Mouse (Mus musculus) lung, embryonic 16.5 days (tissue): ENCODE measurements around the gene Hcrtr1. TPM values are rescaled to one million over a fixed set of nuclear protein-coding genes. Genes with fewer than 3 reads are reported as not detected.
A peak's percentile ranks its signal among the peaks of the same experiment; 100 is the strongest.

ENCODE experiments used
- ATAC-seq: fragments of 200-750 bp; cut with Nextera tagmentation; 2 replicates; pipeline ENCODE4 v1.8.0; 2017; ENCODE audit warnings: low read depth, mild to moderate bottlenecking, moderate library complexity
- H3K27ac ChIP-seq: fragments of 300-500 bp; sonication (generic); 2 replicates; pipeline ENCODE4 v1.5.1; 2014; ENCODE audit warnings: mild to moderate bottlenecking, control low read depth, low read length
- H3K27me3 ChIP-seq: fragments of 300-500 bp; sonication (generic); 2 replicates; pipeline ENCODE4 v1.6.1; 2014; ENCODE audit warnings: low read depth, low read length, mixed read lengths; ENCODE audit not compliant: control insufficient read depth, insufficient read depth
- H3K36me3 ChIP-seq: fragments of 300-500 bp; sonication (generic); 2 replicates; pipeline ENCODE4 v1.6.1; 2014; ENCODE audit warnings: low read length; ENCODE audit not compliant: control insufficient read depth, insufficient read depth
- H3K4me1 ChIP-seq: fragments of 300-500 bp; sonication (generic); replicated peaks from 2 replicates; pipeline ENCODE4 v1.6.1; 2014; ENCODE audit warnings: low read length, mixed read lengths; ENCODE audit not compliant: control insufficient read depth, insufficient read depth
- H3K4me2 ChIP-seq: fragments of 300-500 bp; sonication (generic); 2 replicates; pipeline ENCODE4 v1.6.1; 2014; ENCODE audit warnings: low read depth, low read length, control low read depth
- H3K4me3 ChIP-seq: fragments of 300-500 bp; sonication (generic); 2 replicates; pipeline ENCODE4 v1.5.1; 2014; ENCODE audit warnings: mild to moderate bottlenecking, low read length, control low read depth
- H3K9ac ChIP-seq: fragments of 300-500 bp; sonication (generic); 2 replicates; pipeline ENCODE4 v1.6.1; 2014; ENCODE audit warnings: low read length, control low read depth
- H3K9me3 ChIP-seq: fragments of 300-500 bp; sonication (generic); 2 replicates; pipeline ENCODE4 v1.6.1; 2016; ENCODE audit warnings: low read length; ENCODE audit not compliant: control insufficient read depth
- WGBS: fragments of 180-500 bp; shearing (Covaris S2); extraction: QIAGEN DNeasy Blood & Tissue Kit; methylation state at CpG from one replicate; pipeline ENCODE4 v1.1.7; 2014; 5-methylcytosine and 5-hydroxymethylcytosine counted together
- polyA plus RNA-seq: library from polyadenylated mRNA; unstranded; fragments of >200 nt; fragmentation: Nextera tagmentation; extraction: Ambion mirVana; gene quantifications from 2 replicates; pipeline ENCODE4 v1.2.1, GENCODE M21; 2015

Hcrtr1 gene
- polyA plus RNA-seq, 1 experiment from 2014 or later: 0.40 TPM

- H3K4me2 ChIP-seq: no peak overlapping the region
- H3K36me3 ChIP-seq: 0 out of 2 replicates have a peak, but pooled peaks cover 2% of the 10 kb centered on the region
- WGBS: 33% methylated on average over 4 of the region's 4 CpGs
- no peak overlapping the region for H3K9ac ChIP-seq
- H3K4me3 ChIP-seq: no peak overlapping the region
- H3K4me1 ChIP-seq: peaks cover 18% of the 10 kb centered on the region
- H3K9me3 ChIP-seq: 0 out of 2 replicates have a peak, but pooled peaks cover 1% of the 10 kb centered on the region
- no peak overlapping the region for H3K27ac ChIP-seq
- no peak for ATAC-seq
- no peaks in the 10 kb centered on the region for H3K27me3 ChIP-seq
Measured at GRCm38 (mm10) chr4:130161349-130161748, 22.2 kb upstream of the Hcrtr1 start.

GRCm38 (mm10) chr4:130156812-130157371 is 17.7 kb upstream of the Hcrtr1 start:
- no peaks in the 10 kb centered on the region for H3K36me3 ChIP-seq
- ATAC-seq: no peak
- H3K27ac ChIP-seq: no peak overlapping the region
- peaks cover 2% of the 10 kb centered on the region; the same call in 1 of the 2 replicates for H3K4me1 ChIP-seq
- H3K9ac ChIP-seq: no peak overlapping the region
- H3K4me2 ChIP-seq: no peak overlapping the region
- no peak overlapping the region for H3K4me3 ChIP-seq
- H3K9me3 ChIP-seq: 0 out of 2 replicates have a peak, but pooled peaks cover 3% of the 10 kb centered on the region
- 61% methylated on average over 12 of the region's 12 CpGs for WGBS
- H3K27me3 ChIP-seq: peaks cover 9% of the 10 kb centered on the region

- no peak overlapping the region for H3K9ac ChIP-seq
- no peaks in the 10 kb centered on the region for H3K36me3 ChIP-seq
- no peak overlapping the region for H3K27ac ChIP-seq
- H3K4me2 ChIP-seq: no peak overlapping the region
- 72% methylated on average over 3 of the region's 3 CpGs for WGBS
- no peaks in the 10 kb centered on the region for H3K4me1 ChIP-seq
- peaks cover 9% of the 10 kb centered on the region for H3K27me3 ChIP-seq
- 0 out of 2 replicates have a peak, but pooled peaks cover 3% of the 10 kb centered on the region for H3K9me3 ChIP-seq
- H3K4me3 ChIP-seq: no peak overlapping the region
- no peak for ATAC-seq
Measured at GRCm38 (mm10) chr4:130154250-130154649, 15.1 kb upstream of the Hcrtr1 start.

- Histone ChIP-seq H3K9me3 (no peaks in the 10 kb centered on the region), H3K9ac (no peak overlapping the region), H3K36me3 (no peaks in the 10 kb centered on the region), H3K27me3 (peaks cover 8% of the 10 kb centered on the region), H3K4me2 (no peak overlapping the region), H3K4me3 (no peak overlapping the region), H3K27ac (no peak overlapping the region), H3K4me1 (no peaks in the 10 kb centered on the region)
- no peak for ATAC-seq
- 71% methylated on average over 10 of the region's 10 CpGs for WGBS
Measured at GRCm38 (mm10) chr4:130148405-130148804, 9.2 kb upstream of the Hcrtr1 start.

- Histone ChIP-seq H3K4me2 (no peak overlapping the region), H3K9ac (no peak overlapping the region), H3K9me3 (no peaks in the 10 kb centered on the region), H3K27ac (no peak overlapping the region), H3K4me3 (no peak overlapping the region), H3K27me3 (peaks cover 20% of the 10 kb centered on the region), H3K36me3 (no peaks in the 10 kb centered on the region), H3K4me1 (peaks cover 8% of the 10 kb centered on the region)
- WGBS: 51% methylated on average over 3 of the region's 3 CpGs
- no peak for ATAC-seq
Measured at GRCm38 (mm10) chr4:130141786-130142185, 2.6 kb upstream of the Hcrtr1 start.

GRCm38 (mm10) chr4:130140992-130141402 is 1.8 kb upstream of the Hcrtr1 start:
- Histone ChIP-seq H3K4me3 (no peak overlapping the region), H3K9ac (no peak overlapping the region), H3K9me3 (no peaks in the 10 kb centered on the region), H3K4me2 (no peak overlapping the region), H3K27ac (no peak overlapping the region), H3K27me3 (peaks cover 20% of the 10 kb centered on the region), H3K36me3 (no peaks in the 10 kb centered on the region), H3K4me1 (peaks cover 8% of the 10 kb centered on the region)
- ATAC-seq: no peak
- WGBS: 44% methylated on average over 9 of the region's 9 CpGs

GRCm38 (mm10) chr4:130138441-130139213 is 532 bp downstream of the Hcrtr1 start:
- WGBS: under 1% methylated on average over 46 of the region's 57 CpGs
- peaks cover 20% of the 10 kb centered on the region for H3K27me3 ChIP-seq
- peak; percentile 61 for ATAC-seq

GRCm38 (mm10) chr4:130133399-130133798 is 5.8 kb downstream of the Hcrtr1 start:
- no peak for ATAC-seq
- H3K36me3 ChIP-seq: no peaks in the 10 kb centered on the region
- no peak overlapping the region for H3K4me3 ChIP-seq
- H3K4me2 ChIP-seq: no peak overlapping the region
- WGBS: 48% methylated on average over 6 of the region's 6 CpGs
- H3K27ac ChIP-seq: no peak overlapping the region
- no peaks in the 10 kb centered on the region; the same call in 1 of the 2 replicates for H3K27me3 ChIP-seq
- H3K9ac ChIP-seq: no peak overlapping the region
- H3K9me3 ChIP-seq: no peaks in the 10 kb centered on the region
- H3K4me1 ChIP-seq: no peaks in the 10 kb centered on the region; the same call in 1 of the 2 replicates

More at GRCm38 (mm10) chr4:130138441-130139213, 532 bp downstream of the Hcrtr1 start:
- peaks cover 8% of the 10 kb centered on the region for H3K4me1 ChIP-seq
- H3K4me2 ChIP-seq: peak overlapping the region; percentile 68
- no peaks in the 10 kb centered on the region for H3K36me3 ChIP-seq
- H3K9ac ChIP-seq: peak overlapping the region; percentile 40; the same call in 1 of the 2 replicates
- H3K4me3 ChIP-seq: peak overlapping the region; percentile 39
- H3K27ac ChIP-seq: no peak overlapping the region
- H3K9me3 ChIP-seq: no peaks in the 10 kb centered on the region

- Histone ChIP-seq H3K4me2 (no peak overlapping the region), H3K9ac (no peak overlapping the region), H3K36me3 (peaks cover 10% of the 10 kb centered on the region), H3K4me1 (no peaks in the 10 kb centered on the region; the same call in 1 of the 2 replicates), H3K9me3 (no peaks in the 10 kb centered on the region), H3K27me3 (no peaks in the 10 kb centered on the region), H3K27ac (no peak overlapping the region), H3K4me3 (no peak overlapping the region)
- 84% methylated on average over 7 of the region's 7 CpGs for WGBS
- ATAC-seq: no peak
Measured at GRCm38 (mm10) chr4:130131448-130132105, 7.6 kb downstream of the Hcrtr1 start.
